Mouse (Mus musculus) c-Kit-positive CD71-positive TER-119-negative erythroid progenitor cells, embryonic 14.5 days (primary cell): Measurements from ENCODE around the gene Mfsd4b5.
A peak's percentile ranks its signal among the peaks of the same experiment; 100 is the strongest.
"Not testable (repeated sequence)": the region's sequence is repeated elsewhere in the genome, so short reads cannot be mapped to it uniquely, and the experiment has no call there.

Experiments used
- DNase-seq: peaks from one replicate; pipeline ENCODE4 v3.0.0-alpha.2; 2013; ENCODE audit warnings: low read depth

Gene Mfsd4b5

DNA sequence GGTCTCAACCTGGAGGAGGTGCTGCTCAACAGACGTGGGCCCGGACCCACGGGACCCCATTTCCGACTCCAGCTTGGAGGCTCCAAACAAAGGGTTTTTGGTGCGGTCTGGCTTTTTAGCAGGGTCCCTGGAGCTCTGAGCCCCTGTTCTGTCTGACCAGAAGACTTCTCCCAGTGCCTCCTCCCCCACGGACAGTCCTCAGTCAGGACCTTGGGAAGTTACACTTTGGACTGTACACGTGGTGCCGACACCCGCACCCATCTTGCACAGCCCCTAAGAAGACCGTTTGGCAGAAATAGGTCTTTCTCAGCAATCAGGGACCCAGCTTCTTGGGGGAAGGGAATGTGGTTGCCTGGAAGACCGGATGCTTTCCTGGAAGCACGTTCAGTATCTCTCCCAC lies at the start of gene Mfsd4b5:
Gene Mfsd4b5 (minus strand): TSS at position 181 of the 400 bp plus-strand sequence.
- no peak for DNase-seq

DNA sequence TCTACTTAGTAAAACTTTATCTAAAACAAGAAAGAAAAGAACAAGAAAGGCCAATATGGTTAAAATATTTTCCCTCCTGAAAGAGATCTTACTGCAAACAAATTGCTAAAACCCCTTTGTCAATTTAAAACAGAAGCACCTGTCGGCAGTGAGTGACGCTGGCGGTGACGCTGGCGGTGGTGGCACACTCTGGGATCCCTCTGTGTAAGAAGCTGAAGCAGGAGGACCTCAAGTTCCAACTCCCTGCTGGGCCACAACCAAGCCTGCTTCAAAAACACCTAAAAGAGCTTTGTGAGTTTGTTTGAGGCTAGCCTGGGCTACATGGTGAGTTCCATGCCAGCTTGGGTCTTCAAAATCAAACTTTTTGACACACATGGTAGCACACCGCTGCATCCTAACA lies 48.5 kb upstream of the Mfsd4b5 start:
- no peak for DNase-seq

DNA sequence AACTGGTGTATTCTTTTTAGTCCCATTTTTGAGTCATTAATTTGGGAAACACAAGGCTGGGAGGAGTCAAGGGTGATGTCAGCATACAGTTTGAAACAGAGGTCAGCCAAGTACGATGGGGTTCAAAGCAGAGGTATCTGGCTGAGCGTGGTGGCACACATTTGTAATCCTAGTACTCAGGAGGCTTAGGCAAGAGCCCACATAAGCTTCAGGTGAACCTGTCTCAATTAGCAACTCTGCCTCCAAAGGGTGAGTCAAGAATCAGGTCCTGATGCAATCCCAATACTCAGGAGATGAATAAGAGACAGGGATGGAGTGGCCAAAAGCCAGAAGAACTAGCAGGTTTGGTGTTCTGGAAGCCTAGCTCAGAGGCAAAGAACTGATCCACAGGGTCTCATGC lies 46.5 kb upstream of the Mfsd4b5 start:
- no peak for DNase-seq

DNA sequence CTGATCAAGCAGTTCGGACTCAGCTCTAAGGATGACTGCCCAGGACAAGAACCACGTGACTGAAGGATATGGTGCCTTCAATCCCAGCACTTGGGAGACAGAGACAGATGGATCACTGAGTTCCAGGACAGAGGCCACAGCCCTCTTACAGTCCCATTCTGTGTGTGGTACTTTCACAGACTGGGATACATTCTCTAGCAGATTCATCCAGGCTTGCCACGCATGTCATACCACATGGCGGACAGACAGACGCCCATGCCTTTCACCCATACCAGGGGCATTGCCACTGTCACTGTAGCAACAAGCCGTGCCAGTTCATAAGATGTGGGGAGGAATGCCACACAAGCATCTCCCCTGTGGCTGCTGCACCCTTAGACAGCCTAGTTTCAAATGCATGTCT lies 44.3 kb upstream of the Mfsd4b5 start:
- DNase-seq, result no peak

DNA sequence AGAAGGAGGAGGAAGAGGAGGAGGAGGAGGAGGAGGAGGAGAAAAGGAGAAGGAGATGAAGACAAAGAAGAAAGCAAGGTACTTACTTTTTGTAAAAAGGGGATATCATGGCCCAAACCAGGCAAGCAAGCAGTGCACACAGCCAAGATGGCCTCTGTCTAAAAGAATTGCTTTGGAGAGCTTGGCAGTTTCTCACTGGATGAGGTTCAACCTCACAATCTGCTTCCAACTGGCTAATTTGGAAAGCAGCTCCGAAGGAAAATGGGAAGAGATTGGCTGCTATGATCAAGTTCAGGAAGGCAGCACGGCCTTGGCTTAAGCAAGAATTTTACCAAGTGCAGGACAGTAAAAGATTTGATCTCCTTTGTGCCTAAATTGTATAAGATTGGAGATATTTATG lies 43.2 kb upstream of the Mfsd4b5 start:
- DNase-seq, result no peak

- no peak for DNase-seq
Observed at GRCm38 (mm10) chr10:40028091-40028490, 41.6 kb upstream of the Mfsd4b5 start.

DNA sequence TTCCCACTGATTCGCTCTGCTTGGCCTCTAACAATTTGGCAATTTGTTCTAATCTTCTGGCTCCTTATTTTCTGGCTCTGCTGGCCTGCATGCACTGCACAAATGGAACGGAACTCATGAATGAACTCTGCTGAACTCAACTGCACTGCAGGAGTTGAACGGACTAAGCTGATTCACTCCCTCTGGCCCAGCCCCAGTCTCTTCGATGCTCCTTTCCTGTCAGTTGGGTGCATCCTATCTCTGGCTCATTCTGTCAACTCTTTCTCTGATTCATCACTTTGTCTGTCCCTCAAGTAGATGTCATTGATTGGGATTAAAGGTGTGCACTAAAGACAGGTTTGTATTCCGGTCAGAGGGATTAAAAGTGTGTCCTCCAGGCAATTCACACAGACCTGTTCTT lies 40.1 kb upstream of the Mfsd4b5 start:
- no peak for DNase-seq

DNA sequence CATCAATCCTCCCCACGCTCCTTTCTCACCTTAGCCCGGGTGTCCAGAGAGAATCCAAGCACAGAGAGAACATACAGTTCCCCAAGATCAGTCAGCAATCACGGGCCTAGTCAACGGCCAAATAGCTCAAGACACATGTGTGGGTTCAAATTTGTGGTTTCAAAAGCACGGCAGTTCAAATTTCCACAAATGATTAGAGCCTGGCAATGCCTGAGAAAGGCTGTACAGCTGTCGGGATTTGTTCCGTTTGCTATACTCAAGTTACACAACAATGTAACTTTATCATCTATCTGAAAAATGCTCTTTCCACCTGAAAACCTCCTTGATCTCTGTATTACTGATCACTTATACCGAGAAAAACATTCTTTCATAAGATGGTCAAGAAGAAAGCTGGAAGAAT lies 39.1 kb upstream of the Mfsd4b5 start:
- no peak for DNase-seq

DNA sequence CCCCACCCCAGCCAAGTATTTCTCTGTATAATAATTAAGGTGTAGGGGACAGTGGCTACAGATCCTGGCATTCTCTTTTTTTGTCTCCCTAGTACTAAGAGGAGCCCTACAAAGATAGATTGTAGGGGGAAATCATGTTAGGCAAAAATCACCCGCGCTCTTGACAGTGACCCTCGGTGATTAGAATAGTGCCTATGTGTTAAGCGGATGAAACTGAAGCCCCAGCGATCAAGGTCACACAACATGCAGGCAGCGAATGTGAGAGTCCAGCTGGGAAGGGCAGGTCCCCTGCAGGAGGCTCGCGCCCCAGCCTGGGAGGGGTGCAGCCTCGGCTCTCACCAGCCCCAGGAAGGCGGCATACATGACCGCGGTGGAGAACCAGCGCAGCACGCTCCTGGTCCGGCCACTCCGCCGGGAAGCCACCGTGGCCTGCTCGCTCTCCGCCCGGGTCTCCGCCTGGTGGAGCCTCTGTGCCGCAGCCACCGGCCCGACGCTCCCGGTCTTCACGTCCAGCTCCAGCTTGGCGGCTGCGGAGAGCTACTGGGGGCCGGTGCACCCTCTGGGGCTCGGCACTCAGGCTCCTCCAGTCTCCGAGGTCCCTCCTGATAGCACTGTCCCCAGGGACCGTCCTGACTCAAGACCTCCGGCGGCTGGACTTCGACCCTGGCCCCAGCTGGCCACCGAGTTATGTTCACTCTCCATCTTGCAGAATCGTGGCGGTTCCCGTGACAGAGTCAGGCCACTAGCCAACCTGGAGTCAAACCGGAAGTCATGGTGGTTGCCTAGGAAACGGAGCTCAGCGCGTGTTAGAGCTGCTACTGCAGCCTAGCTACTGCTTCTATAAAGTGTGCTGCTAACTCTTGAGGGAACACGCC lies 38.3 kb upstream of the Mfsd4b5 start, which contains the start of gene Mfsd4b1:
Gene Mfsd4b1 (minus strand): TSS at position 715 of the 875 bp plus-strand sequence.
- DNase-seq, result peak; percentile 27

- DNase-seq, result no peak
Observed at GRCm38 (mm10) chr10:40020401-40020800, 34.0 kb upstream of the Mfsd4b5 start.

GRCm38 (mm10) chr10:40019492-40019891 lies 33.0 kb upstream of the Mfsd4b5 start:
- no peak for DNase-seq

GRCm38 (mm10) chr10:40018261-40018860 lies 31.9 kb upstream of the Mfsd4b5 start:
- DNase-seq, result no peak

DNA sequence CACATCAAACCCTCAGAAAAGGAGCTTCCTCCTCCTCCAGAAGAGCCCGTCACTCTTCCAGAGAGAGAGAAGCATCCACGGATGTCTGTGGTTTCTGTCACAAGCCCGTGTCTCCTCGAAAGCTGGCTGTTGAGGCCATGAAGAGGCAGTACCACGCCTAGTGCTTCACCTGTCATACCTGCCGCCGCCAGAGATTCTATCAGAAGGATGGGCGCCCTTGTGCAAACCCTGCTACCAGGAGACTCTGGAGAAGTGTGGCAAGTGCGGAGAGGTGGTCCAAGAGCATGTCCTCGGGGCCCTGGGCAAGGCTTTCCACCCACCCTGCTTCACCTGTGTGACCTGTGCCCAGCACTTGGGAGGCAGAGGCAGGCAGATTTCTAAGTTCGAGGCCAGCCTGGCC lies 23.1 kb upstream of the Mfsd4b5 start:
- DNase-seq, result no peak

- not testable (repeated sequence) for DNase-seq
Observed at GRCm38 (mm10) chr10:40008847-40009246, 22.4 kb upstream of the Mfsd4b5 start.

DNA sequence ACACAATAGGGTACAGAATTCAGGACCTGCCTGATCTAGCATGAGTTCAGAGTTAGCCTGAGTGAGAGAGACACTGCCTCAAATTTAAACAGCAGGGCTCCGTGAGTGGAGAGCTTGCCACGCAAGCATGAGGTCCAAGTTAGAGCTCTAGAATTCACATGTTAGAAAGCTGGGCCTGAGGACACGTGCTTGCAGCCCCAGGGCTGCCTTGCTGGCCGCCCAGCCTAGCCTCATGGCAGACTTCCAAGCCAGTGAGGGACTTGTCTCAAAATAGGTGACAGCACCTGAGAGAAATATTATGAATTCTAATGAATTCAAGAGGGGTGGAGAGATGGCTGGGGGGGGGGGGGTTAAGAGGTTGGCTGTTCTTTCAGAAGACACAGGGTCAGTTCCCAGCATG lies 21.5 kb upstream of the Mfsd4b5 start:
- no peak for DNase-seq

DNA sequence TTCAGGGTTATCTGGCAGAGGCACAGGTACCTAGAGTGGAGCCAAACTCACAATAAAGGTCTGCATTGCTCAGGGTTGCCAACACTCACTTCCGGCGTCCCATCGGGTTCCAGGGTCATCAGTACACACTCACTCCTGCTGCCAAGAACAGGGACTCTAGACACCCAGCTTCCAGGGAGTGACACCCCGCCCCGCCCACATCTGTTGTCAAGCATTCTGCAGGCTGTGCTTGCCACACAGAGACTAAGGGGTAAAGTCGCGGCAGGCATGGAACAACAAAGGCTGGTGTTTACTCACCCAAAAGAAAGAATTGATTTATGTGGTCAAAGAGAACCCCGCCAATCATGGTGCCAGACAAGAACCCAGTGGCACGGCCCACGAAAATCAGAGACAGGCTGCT lies 20.5 kb upstream of the Mfsd4b5 start:
- DNase-seq, result no peak

DNA sequence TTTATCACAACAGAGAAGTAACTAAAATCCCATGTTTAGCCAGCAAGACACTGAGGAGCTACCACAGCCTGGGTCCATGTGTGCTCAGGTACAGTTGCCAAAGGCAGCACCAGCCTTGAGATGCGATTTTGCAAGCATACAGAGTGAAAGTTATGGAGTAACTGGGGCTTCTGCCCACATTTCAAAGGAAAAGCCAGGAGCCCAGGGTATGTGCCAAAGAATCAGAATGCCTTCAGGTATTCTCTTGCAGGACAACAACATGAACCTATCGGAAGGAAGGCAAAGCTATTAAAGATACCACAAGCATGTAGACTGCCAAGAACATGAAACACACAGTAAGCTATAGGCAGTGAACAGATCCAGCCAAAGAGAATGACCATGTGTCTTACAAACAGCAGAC lies 14.3 kb upstream of the Mfsd4b5 start:
- no peak for DNase-seq

GRCm38 (mm10) chr10:39991155-39991554 lies 4.7 kb upstream of the Mfsd4b5 start:
- peak; percentile 34 for DNase-seq

DNA sequence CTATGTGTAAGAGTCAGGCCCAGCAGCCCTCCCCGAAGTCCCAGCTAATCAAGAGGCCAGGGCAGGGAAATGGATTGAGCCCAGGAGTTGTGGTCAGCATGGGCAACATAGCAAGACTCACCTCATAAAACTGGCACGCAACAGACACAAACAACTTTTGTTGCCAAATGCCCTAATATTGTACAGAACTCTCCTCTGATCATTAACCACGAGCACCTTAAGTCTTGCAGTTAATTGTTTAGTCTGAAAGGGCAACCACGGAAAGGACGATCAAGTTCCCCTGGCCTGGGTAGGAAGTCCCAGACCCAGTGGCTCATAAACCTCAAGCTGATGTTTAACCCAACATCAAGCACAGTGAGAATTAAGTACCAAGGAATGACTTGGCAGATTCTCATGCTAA lies 3.8 kb downstream of the Mfsd4b5 start:
- no peak for DNase-seq

DNA sequence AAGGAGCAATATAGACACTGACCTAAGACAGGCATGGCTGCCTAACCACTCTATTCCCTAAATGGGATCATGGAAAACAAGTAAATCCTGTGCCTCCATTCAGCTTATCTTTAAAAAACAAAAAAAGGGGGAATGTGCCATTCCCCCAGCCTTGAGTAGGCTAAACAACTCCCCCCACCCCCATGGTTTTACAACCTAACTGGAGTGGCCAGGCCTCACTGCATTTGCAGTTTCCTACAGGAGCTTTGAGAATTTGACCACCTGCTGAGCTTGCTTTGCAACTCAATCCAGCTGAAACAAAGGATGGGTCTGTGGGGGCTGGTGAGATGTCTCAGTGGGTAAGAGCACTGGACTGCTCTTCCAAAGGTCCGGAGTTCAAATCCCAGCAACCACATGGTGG lies 8.2 kb downstream of the Mfsd4b5 start:
- DNase-seq, result no peak

DNA sequence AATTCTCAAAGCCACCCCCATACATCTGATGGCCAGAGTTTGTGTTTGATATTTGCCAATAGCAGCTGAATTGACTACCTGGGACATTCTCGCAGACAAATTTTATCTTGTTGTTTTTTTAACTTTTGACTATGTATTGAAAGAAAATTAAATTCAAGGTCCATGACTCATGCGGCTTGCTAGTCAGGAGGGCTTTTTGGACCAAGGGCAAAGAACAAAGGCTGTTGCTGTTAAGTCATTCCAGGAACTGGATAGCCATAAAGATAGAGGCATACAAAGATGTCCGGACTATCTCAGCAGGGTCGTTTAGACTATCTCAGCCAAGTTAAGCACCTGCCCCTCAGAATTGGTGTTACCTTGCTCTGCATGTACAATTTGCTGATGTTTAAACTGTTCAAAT lies 9.1 kb downstream of the Mfsd4b5 start:
- DNase-seq, result no peak

GRCm38 (mm10) chr10:39975771-39976170 lies 10.7 kb downstream of the Mfsd4b5 start:
- DNase-seq, result no peak

GRCm38 (mm10) chr10:39974982-39975381 lies 11.5 kb downstream of the Mfsd4b5 start:
- no peak for DNase-seq

- DNase-seq, result no peak
Observed at GRCm38 (mm10) chr10:39967512-39967911, 18.9 kb downstream of the Mfsd4b5 start.
